Mouse (Mus musculus): ENCODE measurements around the gene Hsbp1.

- no peak for TF ChIP-seq CTCF (IDR thresholded peaks at IDR 0.05; ENCODE audit: low read depth)
- TF ChIP-seq EP300 (IDR thresholded peaks at IDR 0.05; ENCODE audit: low read depth), result no peak
Measured at GRCm38 (mm10) chr8:119395072-119395950, 51.0 kb downstream of the Hsbp1 start.
